Mouse (Mus musculus): ENCODE measurements around the gene Bcl2l15. TPM values are rescaled to one million over a fixed set of nuclear protein-coding genes. Genes with fewer than 3 reads are reported as not detected.

The Bcl2l15 gene
- polyA plus RNA-seq, 1 experiment from 2014 or later: not detected

GRCm38 (mm10) chr3:103850644-103851363, 18.4 kb downstream of the Bcl2l15 start:
- no peaks in the 10 kb centered on the region for H3K36me3 ChIP-seq (ENCODE audit: insufficient read depth, low read length)
- whole genome bisulfite sequencing: 80% methylated on average over 9 of the region's 9 CpGs
- H3K9ac ChIP-seq (replicated peaks; ENCODE audit: low read length): no peak overlapping the region
- no peak for ATAC-seq (ENCODE audit: low FRiP score, low TSS enrichment)
- no peak overlapping the region for H3K4me3 ChIP-seq (ENCODE audit: low read length)
- H3K4me2 ChIP-seq (replicated peaks; ENCODE audit: low read depth, low read length): no peak overlapping the region
- no peaks in the 10 kb centered on the region for H3K9me3 ChIP-seq (ENCODE audit: low read length)
- no peaks in the 10 kb centered on the region for H3K27me3 ChIP-seq (ENCODE audit: insufficient read depth, low read length)
- H3K27ac ChIP-seq (ENCODE audit: low read length): no peak overlapping the region
- no peaks in the 10 kb centered on the region for H3K4me1 ChIP-seq (ENCODE audit: insufficient read depth, low read length)

DNA sequence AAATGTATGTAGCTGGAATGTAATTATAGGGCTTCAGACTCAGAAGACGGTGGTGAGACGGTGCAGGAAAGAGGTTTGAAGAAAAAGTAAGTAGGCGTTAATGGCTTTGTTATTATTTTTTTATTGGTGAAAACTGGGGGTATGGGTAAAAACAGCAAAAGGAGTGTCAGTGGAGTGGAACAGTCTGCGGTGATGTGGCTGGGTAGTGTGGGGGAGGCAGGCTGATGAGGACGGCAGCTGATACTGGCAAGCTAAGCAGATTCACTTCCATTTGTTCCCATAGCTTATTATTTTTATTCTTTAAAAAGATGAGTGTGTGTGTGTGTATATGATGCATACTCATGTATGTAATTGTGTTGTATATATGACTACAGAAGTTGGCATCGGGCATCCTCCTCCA, 19.1 kb downstream of the Bcl2l15 start:
- H3K4me2 ChIP-seq (replicated peaks; ENCODE audit: low read depth, low read length): no peak overlapping the region
- H3K9me3 ChIP-seq (ENCODE audit: low read length): no peaks in the 10 kb centered on the region
- H3K27me3 ChIP-seq (ENCODE audit: insufficient read depth, low read length): no peaks in the 10 kb centered on the region
- H3K4me1 ChIP-seq (ENCODE audit: insufficient read depth, low read length): no peaks in the 10 kb centered on the region
- no peak overlapping the region for H3K4me3 ChIP-seq (ENCODE audit: low read length)
- 70% methylated on average over 6 of the region's 6 CpGs for WGBS
- no peaks in the 10 kb centered on the region for H3K36me3 ChIP-seq (ENCODE audit: insufficient read depth, low read length)
- H3K9ac ChIP-seq (replicated peaks; ENCODE audit: low read length): no peak overlapping the region
- no peak overlapping the region for H3K27ac ChIP-seq (ENCODE audit: low read length)
- no peak for ATAC-seq (ENCODE audit: low FRiP score, low TSS enrichment)

DNA sequence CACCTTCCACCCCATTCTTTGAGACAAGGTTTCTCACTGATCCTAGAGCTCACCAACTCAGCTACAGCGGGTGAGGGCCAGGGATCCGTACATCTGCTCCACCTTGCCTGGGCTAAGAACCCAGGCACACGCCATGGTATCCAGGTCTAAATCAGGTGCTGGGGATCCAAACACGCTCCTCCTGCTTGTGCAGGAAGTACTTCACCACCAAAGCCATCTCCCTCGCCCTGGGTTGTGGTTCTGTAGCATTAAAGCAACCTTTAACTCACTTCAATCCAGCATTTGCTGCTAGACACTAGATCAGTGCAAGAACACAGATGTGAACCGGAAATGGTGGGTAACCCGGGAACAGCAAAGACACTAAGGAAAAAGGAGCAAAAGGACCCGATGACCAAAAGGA, 19.5 kb downstream of the Bcl2l15 start:
- Histone ChIP-seq H3K4me3 (ENCODE audit: low read length) (no peak overlapping the region), H3K9ac (replicated peaks; ENCODE audit: low read length) (no peak overlapping the region), H3K27ac (ENCODE audit: low read length) (no peak overlapping the region), H3K27me3 (ENCODE audit: insufficient read depth, low read length) (no peaks in the 10 kb centered on the region), H3K36me3 (ENCODE audit: insufficient read depth, low read length) (no peaks in the 10 kb centered on the region), H3K4me1 (ENCODE audit: insufficient read depth, low read length) (no peaks in the 10 kb centered on the region), H3K4me2 (replicated peaks; ENCODE audit: low read depth, low read length) (no peak overlapping the region), H3K9me3 (ENCODE audit: low read length) (no peaks in the 10 kb centered on the region)
- WGBS: 83% methylated on average over 8 of the region's 8 CpGs
- no peak for ATAC-seq (ENCODE audit: low FRiP score, low TSS enrichment)

- Histone ChIP-seq H3K27ac (ENCODE audit: low read length) (no peak overlapping the region), H3K27me3 (ENCODE audit: insufficient read depth, low read length) (no peaks in the 10 kb centered on the region), H3K36me3 (ENCODE audit: insufficient read depth, low read length) (no peaks in the 10 kb centered on the region), H3K4me1 (ENCODE audit: insufficient read depth, low read length) (no peaks in the 10 kb centered on the region), H3K9me3 (ENCODE audit: low read length) (no peaks in the 10 kb centered on the region), H3K9ac (replicated peaks; ENCODE audit: low read length) (no peak overlapping the region), H3K4me2 (replicated peaks; ENCODE audit: low read depth, low read length) (no peak overlapping the region), H3K4me3 (ENCODE audit: low read length) (no peak overlapping the region)
- 60% methylated on average over 3 of the region's 3 CpGs for WGBS
- no peak for ATAC-seq (ENCODE audit: low FRiP score, low TSS enrichment)
Observed at GRCm38 (mm10) chr3:103852565-103853299, 20.3 kb downstream of the Bcl2l15 start.

DNA sequence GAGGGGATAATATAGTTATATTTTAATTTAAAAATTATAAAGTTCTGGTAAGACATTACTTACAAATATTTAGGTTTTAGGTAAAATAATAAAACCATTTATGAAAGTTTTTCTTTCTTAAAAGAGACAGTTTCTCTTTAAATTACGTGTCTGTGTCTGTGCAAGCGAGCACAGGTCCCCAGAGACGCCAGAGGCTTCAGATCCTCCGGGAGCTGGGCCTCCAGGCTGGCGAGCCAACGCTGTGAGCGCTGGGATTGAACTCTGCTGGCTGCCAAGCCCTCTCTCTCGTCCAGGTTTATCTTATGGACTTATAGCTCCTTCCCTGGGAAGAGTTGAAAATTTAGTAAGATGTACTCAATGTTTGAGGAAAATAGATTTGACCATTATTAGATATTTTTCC, 21.4 kb downstream of the Bcl2l15 start:
- H3K4me2 ChIP-seq (replicated peaks; ENCODE audit: low read depth, low read length): no peak overlapping the region
- no peaks in the 10 kb centered on the region for H3K9me3 ChIP-seq (ENCODE audit: low read length)
- no peak overlapping the region for H3K4me3 ChIP-seq (ENCODE audit: low read length)
- H3K27ac ChIP-seq (ENCODE audit: low read length): no peak overlapping the region
- 56% methylated on average over 8 of the region's 8 CpGs for WGBS
- no peaks in the 10 kb centered on the region for H3K36me3 ChIP-seq (ENCODE audit: insufficient read depth, low read length)
- H3K4me1 ChIP-seq (ENCODE audit: insufficient read depth, low read length): no peaks in the 10 kb centered on the region
- no peak overlapping the region for H3K9ac ChIP-seq (replicated peaks; ENCODE audit: low read length)
- H3K27me3 ChIP-seq (ENCODE audit: insufficient read depth, low read length): no peaks in the 10 kb centered on the region
- no peak for ATAC-seq (ENCODE audit: low FRiP score, low TSS enrichment)

- Histone ChIP-seq H3K27me3 (ENCODE audit: insufficient read depth, low read length) (no peaks in the 10 kb centered on the region), H3K4me2 (replicated peaks; ENCODE audit: low read depth, low read length) (no peak overlapping the region), H3K9me3 (ENCODE audit: low read length) (no peaks in the 10 kb centered on the region), H3K4me1 (ENCODE audit: insufficient read depth, low read length) (no peaks in the 10 kb centered on the region), H3K27ac (ENCODE audit: low read length) (no peak overlapping the region), H3K36me3 (ENCODE audit: insufficient read depth, low read length) (no peaks in the 10 kb centered on the region), H3K4me3 (ENCODE audit: low read length) (no peak overlapping the region), H3K9ac (replicated peaks; ENCODE audit: low read length) (no peak overlapping the region)
- 84% methylated on average over 7 of the region's 7 CpGs for WGBS
- ATAC-seq (ENCODE audit: low FRiP score, low TSS enrichment): no peak
Observed at GRCm38 (mm10) chr3:103857036-103857805, 24.8 kb downstream of the Bcl2l15 start.

DNA sequence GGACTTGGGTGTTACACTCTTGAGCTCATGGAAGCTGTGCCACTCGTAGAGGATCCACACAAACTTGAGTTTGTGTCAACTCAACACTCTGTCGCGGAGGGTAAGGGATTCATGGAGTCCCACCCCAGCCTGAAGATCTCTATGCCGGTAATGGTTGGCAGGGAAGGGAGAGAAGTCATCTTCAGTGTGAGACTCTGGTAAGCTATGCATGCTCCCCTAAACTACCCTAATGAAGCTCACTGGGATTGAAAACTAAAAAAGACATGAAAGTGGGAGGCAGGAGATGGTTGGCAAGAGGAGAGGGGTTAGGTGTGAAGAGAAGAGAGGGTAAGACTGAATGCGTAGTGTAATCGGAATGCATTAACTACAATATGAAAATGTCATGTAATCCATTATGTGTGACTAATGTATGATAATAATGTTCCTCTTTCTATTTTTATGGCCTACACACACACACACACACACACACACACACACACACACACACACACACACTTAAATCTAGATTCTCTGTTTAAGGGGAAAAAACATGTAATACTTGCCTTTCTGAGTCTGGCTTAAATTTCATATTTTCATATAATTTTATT, 25.7 kb downstream of the Bcl2l15 start:
- Histone ChIP-seq H3K27ac (ENCODE audit: low read length) (no peak overlapping the region), H3K9me3 (ENCODE audit: low read length) (no peaks in the 10 kb centered on the region), H3K36me3 (ENCODE audit: insufficient read depth, low read length) (no peaks in the 10 kb centered on the region), H3K4me3 (ENCODE audit: low read length) (no peak overlapping the region), H3K4me1 (ENCODE audit: insufficient read depth, low read length) (no peaks in the 10 kb centered on the region), H3K9ac (replicated peaks; ENCODE audit: low read length) (no peak overlapping the region), H3K27me3 (ENCODE audit: insufficient read depth, low read length) (no peaks in the 10 kb centered on the region), H3K4me2 (replicated peaks; ENCODE audit: low read depth, low read length) (no peak overlapping the region)
- WGBS: 91% methylated on average over 6 of the region's 6 CpGs
- ATAC-seq (ENCODE audit: low FRiP score, low TSS enrichment): no peak

- no peaks in the 10 kb centered on the region for H3K9me3 ChIP-seq (ENCODE audit: low read length)
- no peaks in the 10 kb centered on the region for H3K36me3 ChIP-seq (ENCODE audit: insufficient read depth, low read length)
- H3K27ac ChIP-seq (ENCODE audit: low read length): no peak within 1 kb of the TSS
- no peak within 1 kb of the TSS for H3K9ac ChIP-seq (replicated peaks; ENCODE audit: low read length)
- H3K4me3 ChIP-seq (ENCODE audit: low read length): no peak within 1 kb of the TSS
- ATAC-seq (ENCODE audit: low FRiP score, low TSS enrichment): no peak
- WGBS: 65% methylated on average over 11 of the region's 12 CpGs
- no peaks in the 10 kb centered on the region for H3K27me3 ChIP-seq (ENCODE audit: insufficient read depth, low read length)
- H3K4me2 ChIP-seq (replicated peaks; ENCODE audit: low read depth, low read length): no peak within 1 kb of the TSS
- H3K4me1 ChIP-seq (ENCODE audit: insufficient read depth, low read length): no peaks in the 10 kb centered on the region
Observed at GRCm38 (mm10) chr3:103858881-103859801, 26.7 kb downstream of the Bcl2l15 start, which contains the start of gene Ptpn22. Gene Ptpn22 (plus strand): TSS chr3:103859795.

DNA sequence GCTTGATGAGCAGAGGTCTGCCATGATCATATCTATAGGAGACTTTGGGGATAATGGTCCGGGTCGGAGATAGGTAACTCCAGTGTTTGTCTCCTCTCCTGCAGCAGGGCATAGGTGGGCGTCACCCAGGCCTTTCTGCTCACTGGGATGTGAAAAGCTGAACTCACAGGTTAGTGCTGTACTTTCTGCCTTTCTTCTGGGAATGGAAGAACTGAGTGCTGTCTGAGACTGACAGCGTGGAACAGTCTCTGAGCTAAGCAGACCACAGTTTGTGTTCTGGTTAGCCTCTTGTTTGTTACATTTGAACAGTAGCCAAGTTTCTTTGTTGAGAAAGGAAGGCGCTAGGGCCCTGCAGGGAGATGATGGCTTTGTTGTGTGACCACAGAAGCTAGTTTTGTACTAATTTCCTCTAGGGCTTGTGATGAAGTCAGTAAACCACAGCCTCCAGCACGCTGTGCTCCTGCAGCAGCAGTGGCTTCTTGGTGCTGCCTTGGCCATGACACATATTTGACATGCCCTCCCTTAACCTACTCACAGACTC, 27.5 kb downstream of the Bcl2l15 start:
- ATAC-seq (ENCODE audit: low FRiP score, low TSS enrichment): no peak
- H3K4me3 ChIP-seq (ENCODE audit: low read length): no peak overlapping the region
- H3K27ac ChIP-seq (ENCODE audit: low read length): no peak overlapping the region

More for the DNA sequence above, 27.5 kb downstream of the Bcl2l15 start:
- no peaks in the 10 kb centered on the region for H3K36me3 ChIP-seq (ENCODE audit: insufficient read depth, low read length)
- no peak overlapping the region for H3K9ac ChIP-seq (replicated peaks; ENCODE audit: low read length)
- H3K9me3 ChIP-seq (ENCODE audit: low read length): no peaks in the 10 kb centered on the region
- H3K4me2 ChIP-seq (replicated peaks; ENCODE audit: low read depth, low read length): no peak overlapping the region
- 63% methylated on average over 6 of the region's 6 CpGs for WGBS
- H3K4me1 ChIP-seq (ENCODE audit: insufficient read depth, low read length): no peaks in the 10 kb centered on the region
- no peaks in the 10 kb centered on the region for H3K27me3 ChIP-seq (ENCODE audit: insufficient read depth, low read length)
